Mouse (Mus musculus) midbrain, embryonic 13.5 days (tissue): ENCODE measurements around the gene Setdb2. TPM values are rescaled to one million over a fixed set of nuclear protein-coding genes. Genes with fewer than 3 reads are reported as not detected.
A peak's percentile ranks its signal among the peaks of the same experiment; 100 is the strongest.

Source experiments
- ATAC-seq: fragments of 200-750 bp; cut with Nextera tagmentation; 2 replicates; pipeline ENCODE4 v1.8.0; 2017; ENCODE audit warnings: mild to moderate bottlenecking, moderate TSS enrichment, moderate library complexity
- H3K27ac ChIP-seq: fragments of 300-500 bp; sonication (generic); 2 replicates; pipeline ENCODE4 v1.5.1; 2015; ENCODE audit warnings: inconsistent platforms, mild to moderate bottlenecking, moderate library complexity
- H3K27me3 ChIP-seq: fragments of 300-500 bp; sonication (generic); 2 replicates; pipeline ENCODE4 v1.6.1; 2015; ENCODE audit warnings: mild to moderate bottlenecking, inconsistent platforms
- H3K36me3 ChIP-seq: fragments of 300-500 bp; sonication (generic); 2 replicates; pipeline ENCODE4 v1.6.1; 2015; ENCODE audit warnings: mild to moderate bottlenecking, inconsistent platforms
- H3K4me1 ChIP-seq: fragments of 300-500 bp; sonication (generic); replicated peaks from 2 replicates; pipeline ENCODE4 v1.6.1; 2015; ENCODE audit warnings: inconsistent platforms
- H3K4me2 ChIP-seq: fragments of 300-500 bp; sonication (generic); replicated peaks from 2 replicates; pipeline ENCODE4 v1.6.1; 2015; ENCODE audit warnings: moderate library complexity, mild to moderate bottlenecking, inconsistent platforms
- H3K4me3 ChIP-seq: fragments of 300-500 bp; sonication (generic); replicated peaks from 2 replicates; pipeline ENCODE4 v1.5.1; 2015; ENCODE audit warnings: mild to moderate bottlenecking, inconsistent platforms
- H3K9ac ChIP-seq: fragments of 300-500 bp; sonication (generic); replicated peaks from 2 replicates; pipeline ENCODE4 v1.6.1; 2015; ENCODE audit warnings: mild to moderate bottlenecking, inconsistent platforms
- H3K9me3 ChIP-seq: fragments of 300-500 bp; sonication (generic); 2 replicates; pipeline ENCODE4 v1.6.1; 2016; ENCODE audit warnings: mild to moderate bottlenecking, inconsistent platforms
- WGBS: fragments of 180-500 bp; shearing (Covaris S2); methylation state at CpG from one replicate; pipeline ENCODE4 v1.1.7; 2015; 5-methylcytosine and 5-hydroxymethylcytosine counted together
- polyA plus RNA-seq: library from polyadenylated mRNA; unstranded; fragments of >200 nt; fragmentation: Nextera tagmentation; extraction: Ambion mirVana; gene quantifications from 2 replicates; pipeline ENCODE4 v1.2.1, GENCODE M21; 2015

Setdb2 gene
- polyA plus RNA-seq: 8.3 and 9.4 TPM in 2 replicates

- Histone ChIP-seq H3K4me2 (peak within 1 kb of the TSS; percentile 80), H3K27me3 (no peaks in the 10 kb centered on the region), H3K27ac (peak within 1 kb of the TSS; percentile 78), H3K9me3 (no peaks in the 10 kb centered on the region), H3K36me3 (no peaks in the 10 kb centered on the region), H3K4me3 (peak within 1 kb of the TSS; percentile 89), H3K4me1 (peaks cover 18% of the 10 kb centered on the region), H3K9ac (peak within 1 kb of the TSS; percentile 86)
- ATAC-seq: peak; percentile 100
- under 1% methylated on average over 63 of the region's 66 CpGs for WGBS
These were observed at the start of gene Setdb2, which contains the start of gene Cab39l for GRCm38 (mm10) chr14:59440558-59441471. Gene Setdb2 (minus strand): TSS chr14:59440884. Gene Cab39l (plus strand): TSS chr14:59440972.

- H3K4me1 ChIP-seq: no peaks in the 10 kb centered on the region
- H3K27me3 ChIP-seq: no peaks in the 10 kb centered on the region
- no peaks in the 10 kb centered on the region for H3K9me3 ChIP-seq
- H3K9ac ChIP-seq: no peak overlapping the region
- no peak overlapping the region for H3K4me2 ChIP-seq
- WGBS: 95% methylated on average over 4 of the region's 4 CpGs
- no peak for ATAC-seq
- no peak overlapping the region for H3K4me3 ChIP-seq
- H3K27ac ChIP-seq: no peak overlapping the region
- no peaks in the 10 kb centered on the region for H3K36me3 ChIP-seq
These were observed 44.6 kb upstream of the Setdb2 start for GRCm38 (mm10) chr14:59485247-59485810.

- H3K4me2 ChIP-seq: no peak overlapping the region
- no peak for ATAC-seq
- no peaks in the 10 kb centered on the region for H3K27me3 ChIP-seq
- H3K4me1 ChIP-seq: no peaks in the 10 kb centered on the region
- H3K36me3 ChIP-seq: no peaks in the 10 kb centered on the region
- no peak overlapping the region for H3K4me3 ChIP-seq
- H3K27ac ChIP-seq: no peak overlapping the region
- no peaks in the 10 kb centered on the region for H3K9me3 ChIP-seq
- no peak overlapping the region for H3K9ac ChIP-seq
- 78% methylated on average over 6 of the region's 6 CpGs for WGBS
These were observed 38.0 kb upstream of the Setdb2 start for GRCm38 (mm10) chr14:59478699-59479098.

- 92% methylated on average over 1 of the region's 1 CpGs for WGBS
- no peaks in the 10 kb centered on the region for H3K9me3 ChIP-seq
- H3K27ac ChIP-seq: no peak overlapping the region
- no peak for ATAC-seq
- H3K36me3 ChIP-seq: no peaks in the 10 kb centered on the region
- H3K9ac ChIP-seq: no peak overlapping the region
- H3K4me3 ChIP-seq: no peak overlapping the region
- no peak overlapping the region for H3K4me2 ChIP-seq
- H3K27me3 ChIP-seq: no peaks in the 10 kb centered on the region
- no peaks in the 10 kb centered on the region for H3K4me1 ChIP-seq
These were observed 30.1 kb upstream of the Setdb2 start for GRCm38 (mm10) chr14:59470781-59471180.

GRCm38 (mm10) chr14:59467798-59468197 is 27.1 kb upstream of the Setdb2 start:
- WGBS: 80% methylated on average over 1 of the region's 1 CpGs
- Histone ChIP-seq H3K4me2 (no peak overlapping the region), H3K36me3 (no peaks in the 10 kb centered on the region), H3K27me3 (no peaks in the 10 kb centered on the region), H3K27ac (no peak overlapping the region), H3K4me3 (no peak overlapping the region), H3K9ac (no peak overlapping the region), H3K9me3 (no peaks in the 10 kb centered on the region), H3K4me1 (no peaks in the 10 kb centered on the region)
- no peak for ATAC-seq

- no peak for ATAC-seq
- Histone ChIP-seq H3K4me1 (no peaks in the 10 kb centered on the region), H3K4me3 (no peak overlapping the region), H3K27me3 (no peaks in the 10 kb centered on the region), H3K9ac (no peak overlapping the region), H3K9me3 (no peaks in the 10 kb centered on the region), H3K27ac (no peak overlapping the region), H3K4me2 (no peak overlapping the region), H3K36me3 (peaks cover 4% of the 10 kb centered on the region; the same call in 1 of the 2 replicates)
- WGBS: 97% methylated on average over 2 of the region's 2 CpGs
These were observed 25.8 kb upstream of the Setdb2 start for GRCm38 (mm10) chr14:59466503-59466902.

GRCm38 (mm10) chr14:59447981-59448380 is 7.3 kb upstream of the Setdb2 start:
- no peak overlapping the region for H3K27ac ChIP-seq
- no peak for ATAC-seq
- no peaks in the 10 kb centered on the region for H3K36me3 ChIP-seq
- no peak overlapping the region for H3K9ac ChIP-seq
- peaks cover 7% of the 10 kb centered on the region; the same call in 1 of the 2 replicates for H3K9me3 ChIP-seq
- H3K4me1 ChIP-seq: no peaks in the 10 kb centered on the region
- no peak overlapping the region for H3K4me3 ChIP-seq
- no peaks in the 10 kb centered on the region for H3K27me3 ChIP-seq
- H3K4me2 ChIP-seq: no peak overlapping the region

GRCm38 (mm10) chr14:59445421-59445820 is 4.7 kb upstream of the Setdb2 start:
- peaks cover 7% of the 10 kb centered on the region; the same call in 1 of the 2 replicates for H3K9me3 ChIP-seq
- WGBS: 95% methylated on average over 1 of the region's 1 CpGs
- H3K27me3 ChIP-seq: no peaks in the 10 kb centered on the region
- ATAC-seq: no peak
- H3K4me1 ChIP-seq: 0 out of 2 replicates have a peak, but pooled peaks cover 6% of the 10 kb centered on the region
- no peak overlapping the region for H3K4me2 ChIP-seq
- no peak overlapping the region for H3K4me3 ChIP-seq
- no peak overlapping the region for H3K27ac ChIP-seq
- H3K36me3 ChIP-seq: no peaks in the 10 kb centered on the region
- H3K9ac ChIP-seq: no peak overlapping the region

- H3K4me1 ChIP-seq: peaks cover 18% of the 10 kb centered on the region
- H3K4me2 ChIP-seq: peak overlapping the region; percentile 80
- H3K36me3 ChIP-seq: no peaks in the 10 kb centered on the region
- no peak for ATAC-seq
- peak overlapping the region; percentile 89 for H3K4me3 ChIP-seq
- H3K27ac ChIP-seq: peak overlapping the region; percentile 78; the same call in 1 of the 2 replicates
- WGBS: 11% methylated on average over 6 of the region's 6 CpGs
- H3K9me3 ChIP-seq: no peaks in the 10 kb centered on the region
- H3K9ac ChIP-seq: peak overlapping the region; percentile 86
- no peaks in the 10 kb centered on the region for H3K27me3 ChIP-seq
These were observed 755 bp upstream of the Setdb2 start for GRCm38 (mm10) chr14:59441472-59441805.

- Histone ChIP-seq H3K4me1 (peaks cover 18% of the 10 kb centered on the region), H3K9me3 (no peaks in the 10 kb centered on the region), H3K36me3 (no peaks in the 10 kb centered on the region), H3K9ac (peak overlapping the region; percentile 86), H3K4me3 (peak overlapping the region; percentile 89), H3K27me3 (no peaks in the 10 kb centered on the region), H3K27ac (no peak overlapping the region), H3K4me2 (peak overlapping the region; percentile 67)
- 19% methylated on average over 7 of the region's 7 CpGs for WGBS
- no peak; the same call in 1 of the 2 replicates for ATAC-seq
These were observed 645 bp downstream of the Setdb2 start for GRCm38 (mm10) chr14:59440039-59440438.

- ATAC-seq: no peak
- 89% methylated on average over 2 of the region's 2 CpGs for whole genome bisulfite sequencing
These were observed 2.2 kb downstream of the Setdb2 start for GRCm38 (mm10) chr14:59438505-59438904.

GRCm38 (mm10) chr14:59437398-59437797 is 3.3 kb downstream of the Setdb2 start:
- H3K27me3 ChIP-seq: no peaks in the 10 kb centered on the region
- H3K9ac ChIP-seq: no peak overlapping the region
- 91% methylated on average over 3 of the region's 3 CpGs for WGBS
- H3K27ac ChIP-seq: no peak overlapping the region
- ATAC-seq: no peak
- H3K9me3 ChIP-seq: no peaks in the 10 kb centered on the region
- peaks cover 18% of the 10 kb centered on the region for H3K4me1 ChIP-seq
- H3K4me2 ChIP-seq: no peak overlapping the region
- H3K4me3 ChIP-seq: no peak overlapping the region
- no peaks in the 10 kb centered on the region for H3K36me3 ChIP-seq

More at GRCm38 (mm10) chr14:59438505-59438904, 2.2 kb downstream of the Setdb2 start:
- Histone ChIP-seq H3K9me3 (no peaks in the 10 kb centered on the region), H3K4me1 (peaks cover 18% of the 10 kb centered on the region), H3K4me2 (no peak overlapping the region), H3K9ac (no peak overlapping the region), H3K36me3 (no peaks in the 10 kb centered on the region), H3K27me3 (no peaks in the 10 kb centered on the region), H3K27ac (no peak overlapping the region), H3K4me3 (no peak overlapping the region)
